Mouse (Mus musculus): ENCODE results near the gene Thbs3.

GRCm38 (mm10) chr3:89199839-89200238, 15.1 kb upstream of the Thbs3 start:
- TF ChIP-seq CTCF (IDR thresholded peaks at IDR 0.05; ENCODE audit: borderline replicate concordance, insufficient read depth, low read depth, low read length) (no peak), POLR2A (IDR thresholded peaks at IDR 0.05; ENCODE audit: borderline replicate concordance, insufficient read depth, low read length) (no peak)
